Mouse (Mus musculus) olfactory bulb, adult 2 months (tissue): ENCODE data around the gene Abat.

Experiments
- CTCF ChIP-seq: fragments of 200-500 bp; IDR thresholded peaks from 2 replicates; pipeline ENCODE4 v1.5.1; 2012; ENCODE audit warnings: low read depth, mild to moderate bottlenecking, low read length, moderate library complexity; ENCODE audit not compliant: insufficient read depth
- POLR2A ChIP-seq: fragments of 200-500 bp; IDR thresholded peaks from 2 replicates; pipeline ENCODE4 v1.6.1; 2012; ENCODE audit warnings: mild to moderate bottlenecking, low read depth, low read length, moderate library complexity; ENCODE audit not compliant: insufficient read depth

GRCm38 (mm10) chr16:8534466-8535200 is 21.4 kb downstream of the Abat start:
- no peak for TF ChIP-seq CTCF
- TF ChIP-seq POLR2A: no peak
